Mouse (Mus musculus): ENCODE data around the gene Zfp46.

DNA sequence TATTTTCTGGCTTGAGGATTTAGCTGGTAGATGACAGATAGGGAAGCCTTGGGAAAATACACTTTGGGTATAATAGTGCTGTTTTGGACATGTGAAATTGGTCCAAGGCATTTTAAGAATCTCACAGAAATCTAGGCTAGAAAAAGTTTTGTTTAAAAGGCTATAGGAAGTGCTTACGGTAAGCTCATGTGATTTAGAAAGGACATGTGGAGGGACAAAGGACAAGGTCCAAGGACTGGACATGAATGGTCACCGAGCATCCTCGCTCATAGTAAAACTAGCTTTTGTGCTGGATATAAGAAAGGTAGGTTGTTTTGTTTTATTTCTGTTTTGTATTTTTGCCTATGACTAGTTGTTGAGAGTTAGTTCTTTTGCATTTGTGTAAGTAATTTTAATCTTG is 47.2 kb downstream of the Zfp46 start:
- TF ChIP-seq CTCF (IDR thresholded peaks at IDR 0.05; ENCODE audit: low read depth, low read length) (no peak), POLR2A (IDR thresholded peaks at IDR 0.05; ENCODE audit: insufficient read depth, low read length) (no peak)
